Mouse (Mus musculus) CH12.LX (cell line): ENCODE measurements around the gene Amhr2. TPM values are rescaled to one million over a fixed set of nuclear protein-coding genes. Genes with fewer than 3 reads are reported as not detected.
A peak's percentile ranks its signal among the peaks of the same experiment; 100 is the strongest.

Source experiments
- DNase-seq: peaks from one replicate; pipeline ENCODE4 v3.0.0-alpha.2; 2013; ENCODE audit errors: extremely low read depth
- H3K27ac ChIP-seq: 2 replicates; pipeline ENCODE4 v1.5.1; 2012; ENCODE audit warnings: low read depth, mild to moderate bottlenecking, control low read depth, moderate library complexity; ENCODE audit not compliant: insufficient read depth
- H3K27me3 ChIP-seq: replicated peaks from 2 replicates; pipeline ENCODE3; 2012; ENCODE audit warnings: inconsistent platforms
- H3K36me3 ChIP-seq, 2 experiments: replicated peaks in 1 of 2; 2 replicates each; pipeline versions ENCODE3 to v1.6.1; 2012; ENCODE audit warnings: inconsistent platforms in 1 of 2, low read length in 1 of 2, mild to moderate bottlenecking in 1 of 2, mixed read lengths in 1 of 2, moderate library complexity in 1 of 2; ENCODE audit not compliant: control insufficient read depth in 1 of 2, insufficient read depth in 1 of 2
- H3K4me1 ChIP-seq, 2 experiments: 2 replicates each; pipeline ENCODE4 v1.6.1; 2012; ENCODE audit warnings: inconsistent platforms in 1 of 2, moderate library complexity in 1 of 2; ENCODE audit not compliant: insufficient read depth in 2 of 2, control insufficient read depth in 1 of 2
- H3K4me2 ChIP-seq: 2 replicates; pipeline ENCODE4 v1.6.1; 2012; ENCODE audit warnings: low read depth, mild to moderate bottlenecking, control low read depth; ENCODE audit not compliant: poor library complexity, insufficient read depth, severe bottlenecking
- H3K4me3 ChIP-seq, 3 experiments: fragments of 150-350 bp in 1 of 3; sonication (generic) in 1 of 3; replicated peaks in 1 of 3; 2 replicates each; pipeline versions ENCODE3 to v1.5.1; 2011 to 2012; ENCODE audit warnings: low read depth in 2 of 3, low read length in 2 of 3, mild to moderate bottlenecking in 2 of 3, moderate library complexity in 2 of 3, control low read depth in 1 of 3, improper control_type of control experiment in 1 of 3, inconsistent platforms in 1 of 3, mixed read lengths in 1 of 3; ENCODE audit not compliant: poor library complexity in 1 of 3
- H3K79me2 ChIP-seq: replicated peaks from 2 replicates; pipeline ENCODE4 v1.6.1; 2012; ENCODE audit warnings: mild to moderate bottlenecking, moderate library complexity; ENCODE audit not compliant: control insufficient read depth, poor library complexity, insufficient read depth, severe bottlenecking; ENCODE audit errors: extremely low read depth
- H3K9ac ChIP-seq: 2 replicates; pipeline ENCODE4 v1.6.1; 2012; ENCODE audit warnings: low read depth, mild to moderate bottlenecking, control low read depth, moderate library complexity; ENCODE audit not compliant: insufficient read depth
- H3K9me3 ChIP-seq: replicated peaks from 2 replicates; pipeline ENCODE3; 2012; ENCODE audit warnings: low read length, inconsistent platforms, mixed read lengths
- BHLHE40 ChIP-seq: IDR thresholded peaks from 2 replicates; pipeline ENCODE4 v1.6.1; 2011; ENCODE audit warnings: mild to moderate bottlenecking, low read depth, low read length, improper control_type of control experiment
- CHD2 ChIP-seq: IDR thresholded peaks from 2 replicates; pipeline ENCODE4 v1.6.1; 2011; ENCODE audit warnings: low read length, improper control_type of control experiment
- CTCF ChIP-seq, 2 experiments: IDR thresholded peaks in 1 of 2; conservative IDR thresholded peaks in 1 of 2; 2 replicates each; pipeline ENCODE4 v1.5.1; 2011 to 2012; ENCODE audit warnings: low read depth in 2 of 2, low read length in 2 of 2, improper control_type of control experiment in 1 of 2, inconsistent platforms in 1 of 2, mild to moderate bottlenecking in 1 of 2, moderate library complexity in 1 of 2
- GABPA ChIP-seq: IDR thresholded peaks from 2 replicates; pipeline ENCODE4 v1.6.1; 2012; ENCODE audit warnings: low read depth, low read length, improper control_type of control experiment, inconsistent platforms; ENCODE audit not compliant: insufficient replicate concordance
- HCFC1 ChIP-seq: IDR thresholded peaks from 2 replicates; pipeline ENCODE4 v1.6.1; 2012; ENCODE audit warnings: low read depth, mild to moderate bottlenecking, inconsistent platforms, low read length, improper control_type of control experiment
- IRF4 ChIP-seq: IDR thresholded peaks from 2 replicates; pipeline ENCODE4 v1.6.1; 2014; ENCODE audit warnings: low read depth, mild to moderate bottlenecking, inconsistent platforms, low read length, improper control_type of control experiment
- KAT2A ChIP-seq: IDR thresholded peaks from 2 replicates; pipeline ENCODE4 v1.6.1; 2012; ENCODE audit warnings: low read length, improper control_type of control experiment, inconsistent platforms; ENCODE audit not compliant: insufficient replicate concordance
- MAZ ChIP-seq: IDR thresholded peaks from 2 replicates; pipeline ENCODE4 v1.6.1; 2012; ENCODE audit warnings: low read depth, mild to moderate bottlenecking, inconsistent platforms, low read length, improper control_type of control experiment, moderate library complexity
- MEF2A ChIP-seq: IDR thresholded peaks from 2 replicates; pipeline ENCODE4 v1.6.1; 2014; ENCODE audit warnings: low read depth, mild to moderate bottlenecking, inconsistent platforms, low read length, improper control_type of control experiment, borderline replicate concordance
- MXI1 ChIP-seq: IDR thresholded peaks from 2 replicates; pipeline ENCODE4 v1.6.1; 2011; ENCODE audit warnings: mild to moderate bottlenecking, low read depth, low read length, improper control_type of control experiment
- MYC ChIP-seq: IDR thresholded peaks from 2 replicates; pipeline ENCODE4 v1.6.1; 2011; ENCODE audit warnings: low read depth, mild to moderate bottlenecking, improper control_type of control experiment, low read length
- NRF1 ChIP-seq: IDR thresholded peaks from 2 replicates; pipeline ENCODE4 v1.6.1; 2014; ENCODE audit warnings: low read depth, mild to moderate bottlenecking, inconsistent platforms, low read length, improper control_type of control experiment, moderate library complexity
- PAX5 ChIP-seq: IDR thresholded peaks from 2 replicates; pipeline ENCODE4 v1.6.1; 2012; ENCODE audit warnings: low read length, inconsistent platforms, mixed read lengths
- SMC3 ChIP-seq: IDR thresholded peaks from 2 replicates; pipeline ENCODE4 v1.6.1; 2011; ENCODE audit warnings: low read depth, low read length, improper control_type of control experiment
- TBP ChIP-seq: conservative IDR thresholded peaks from 2 replicates; pipeline ENCODE4 v1.6.1; 2011; ENCODE audit warnings: low read depth, low read length, improper control_type of control experiment
- TCF12 ChIP-seq: IDR thresholded peaks from 2 replicates; pipeline ENCODE4 v1.6.1; 2014; ENCODE audit warnings: low read depth, mild to moderate bottlenecking, inconsistent platforms, low read length, improper control_type of control experiment
- UBTF ChIP-seq: IDR thresholded peaks from 2 replicates; pipeline ENCODE4 v1.6.1; 2012; ENCODE audit warnings: low read depth, mild to moderate bottlenecking, inconsistent platforms, low read length, improper control_type of control experiment, moderate library complexity
- USF1 ChIP-seq: IDR thresholded peaks from 2 replicates; pipeline ENCODE4 v1.6.1; 2014; ENCODE audit warnings: low read depth, mild to moderate bottlenecking, inconsistent platforms, low read length, improper control_type of control experiment
- USF2 ChIP-seq: conservative IDR thresholded peaks from 2 replicates; pipeline ENCODE4 v1.6.1; 2011; ENCODE audit warnings: low read depth, low read length, improper control_type of control experiment
- ZKSCAN1 ChIP-seq: IDR thresholded peaks from 2 replicates; pipeline ENCODE4 v1.6.1; 2012; ENCODE audit warnings: low read depth, inconsistent platforms, low read length, improper control_type of control experiment, borderline replicate concordance
- ZNF384 ChIP-seq: IDR thresholded peaks from 2 replicates; pipeline ENCODE4 v1.6.1; 2012; ENCODE audit warnings: low read depth, low read length, improper control_type of control experiment, inconsistent platforms
- dilution Hi-C: fragments of 300-500 bp; cut with MboI; formaldehyde crosslinking; loops from 2 replicates; pipeline ENCODE4 v1.14.3; 2020; ENCODE audit warnings: low sequenced_read_pairs; ENCODE audit not compliant: extremely low pct_unique_long_range_greater_than_20kb, extremely low pct_ligation_motif_present
- in situ Hi-C: fragments of 300-500 bp; cut with MboI; formaldehyde crosslinking; loops from 3 replicates; pipeline ENCODE4 v1.14.3; 2019; ENCODE audit warnings: low sequenced_read_pairs, low pct_ligation_motif_present, low pct_unique_long_range_greater_than_20kb, mixed read lengths
- polyA plus RNA-seq: library from polyadenylated mRNA; unstranded; fragments of >175 nt; gene quantifications from 2 replicates; pipeline ENCODE4 v1.2.1, GENCODE M21; 2012; ENCODE audit warnings: low read depth; ENCODE audit not compliant: insufficient read length
- total RNA-seq, 2 experiments: library from RNA; depleted of rRNA; stranded (reverse); fragments of 300-350 nt in 1 of 2; fragments of >200 nt in 1 of 2; gene quantifications; 2 replicates each; pipeline ENCODE4 v1.2.3; 2012 to 2014

Amhr2 gene
- total and polyA plus RNA-seq, 3 experiments = not detected

- Histone ChIP-seq H3K4me2 (peak overlapping the region; percentile 87), H3K9me3 (no peaks in the 10 kb centered on the region), H3K9ac (peak overlapping the region; percentile 88; the same call in 1 of the 2 replicates), H3K36me3 (no peaks in the 10 kb centered on the region), H3K4me3 (peak overlapping the region in 2 of 3 experiments; percentile 72 to 80), H3K27me3 (no peaks in the 10 kb centered on the region), H3K79me2 (no peaks in the 10 kb centered on the region), H3K4me1 (peaks cover 5 to 24% of the 10 kb centered on the region in 2 experiments; a peak in 3 of 4 replicates), H3K27ac (no peak overlapping the region)
- TF ChIP-seq TCF12 (no peak), PAX5 (no peak), MAZ (no peak), ZNF384 (no peak), SMC3 (no peak), HCFC1 (no peak), IRF4 (no peak), KAT2A (no peak), TBP (no peak), GABPA (no peak), USF1 (no peak), BHLHE40 (no peak), NRF1 (no peak), CTCF (conservative IDR thresholded peaks at IDR 0.05 in 1 of 2, IDR thresholded peaks at IDR 0.05 in 1 of 2; ENCODE audit: low read depth in 2 of 2, low read length in 2 of 2) (no peak), MEF2A (no peak), MXI1 (no peak), USF2 (no peak), ZKSCAN1 (no peak), MYC (no peak)
- DNase-seq = no peak
- dilution Hi-C loops = no loop called here
- in situ Hi-C loops = no loop called here
Observed at GRCm38 (mm10) chr15:102400476-102401045, 44.6 kb upstream of the Amhr2 start.

- Histone ChIP-seq H3K36me3 (no peaks in the 10 kb centered on the region), H3K9me3 (no peaks in the 10 kb centered on the region), H3K9ac (no peak overlapping the region), H3K27ac (no peak overlapping the region), H3K4me2 (no peak overlapping the region), H3K4me3 (no peak overlapping the region), H3K4me1 (peaks cover 5 to 24% of the 10 kb centered on the region in 2 experiments; a peak in 3 of 4 replicates), H3K79me2 (no peaks in the 10 kb centered on the region), H3K27me3 (no peaks in the 10 kb centered on the region)
- TF ChIP-seq CHD2 = no peak
- no peak for TF ChIP-seq UBTF
- DNase-seq = no peak
- in situ Hi-C loops = no loop called here
- dilution Hi-C loops = no loop called here
Observed at GRCm38 (mm10) chr15:102401278-102401677, 43.9 kb upstream of the Amhr2 start.
